Mouse (Mus musculus) limb, embryonic 14.5 days (tissue): ENCODE results near the gene Nutf2-ps1. TPM values are rescaled to one million over a fixed set of nuclear protein-coding genes. Genes with fewer than 3 reads are reported as not detected.

ENCODE experiments used
- ATAC-seq: fragments of 200-750 bp; cut with Nextera tagmentation; 2 replicates; pipeline ENCODE4 v1.8.0; 2017; ENCODE audit warnings: low read depth, moderate number of reproducible peaks, moderate TSS enrichment; ENCODE audit not compliant: low FRiP score
- DNase-seq: peaks from one replicate; pipeline ENCODE4 v3.0.0-alpha.2; 2015; ENCODE audit warnings: low spot score
- H3K27ac ChIP-seq: fragments of 300-500 bp; sonication (generic); replicated peaks from 2 replicates; pipeline ENCODE4 v1.5.1; 2014; ENCODE audit warnings: low read depth, mild to moderate bottlenecking, low read length, moderate library complexity, mixed read lengths
- H3K27me3 ChIP-seq: fragments of 300-500 bp; sonication (generic); 2 replicates; pipeline ENCODE4 v1.6.1; 2014; ENCODE audit warnings: low read length, mixed read lengths; ENCODE audit not compliant: control insufficient read depth, insufficient read depth
- H3K36me3 ChIP-seq: fragments of 300-500 bp; sonication (generic); 2 replicates; pipeline ENCODE4 v1.6.1; 2014; ENCODE audit warnings: mild to moderate bottlenecking, low read length, moderate library complexity, mixed read lengths; ENCODE audit not compliant: control insufficient read depth, insufficient read depth
- H3K4me1 ChIP-seq: fragments of 300-500 bp; sonication (generic); 2 replicates; pipeline ENCODE4 v1.6.1; 2014; ENCODE audit warnings: antibody characterized with exemption, low read length, mixed read lengths; ENCODE audit not compliant: control insufficient read depth, insufficient read depth
- H3K4me2 ChIP-seq: fragments of 300-500 bp; sonication (generic); replicated peaks from 2 replicates; pipeline ENCODE4 v1.6.1; 2014; ENCODE audit warnings: low read depth, mild to moderate bottlenecking, low read length, moderate library complexity; ENCODE audit not compliant: severe bottlenecking
- H3K4me3 ChIP-seq: fragments of 300-500 bp; sonication (generic); replicated peaks from 2 replicates; pipeline ENCODE4 v1.5.1; 2014; ENCODE audit warnings: low read length
- H3K9ac ChIP-seq: fragments of 300-500 bp; sonication (generic); 2 replicates; pipeline ENCODE4 v1.6.1; 2014; ENCODE audit warnings: mild to moderate bottlenecking, low read depth, low read length, moderate library complexity; ENCODE audit not compliant: severe bottlenecking
- H3K9me3 ChIP-seq: fragments of 300-500 bp; sonication (generic); 2 replicates; pipeline ENCODE4 v1.6.1; 2016; ENCODE audit warnings: low read length; ENCODE audit not compliant: control insufficient read depth
- POLR2A ChIP-seq: fragments of 200-500 bp; IDR thresholded peaks from 2 replicates; pipeline ENCODE4 v1.8.0; 2012; ENCODE audit warnings: inconsistent platforms, mild to moderate bottlenecking, moderate library complexity, borderline replicate concordance; ENCODE audit not compliant: insufficient read depth, insufficient read length; ENCODE audit errors: extremely low read depth
- WGBS: fragments of 180-500 bp; shearing (Covaris S2); extraction: QIAGEN DNeasy Blood & Tissue Kit; methylation state at CpG from one replicate; pipeline ENCODE4 v1.1.7; 2014; 5-methylcytosine and 5-hydroxymethylcytosine counted together
- polyA plus RNA-seq, 2 experiments: library from polyadenylated mRNA; depleted of rRNA in 1 of 2; stranded (reverse) in 1 of 2; unstranded in 1 of 2; fragments of >200 nt; fragmentation: Nextera tagmentation in 1 of 2; extraction: Ambion mirVana in 1 of 2; gene quantifications; 2 replicates each; pipeline versions ENCODE4 v1.2.1 to v1.2.3; 2012 to 2014

Nutf2-ps1 gene
- polyA plus RNA-seq, 2 experiments = 52.1 to 300 TPM

- Histone ChIP-seq H3K4me3 (peak overlapping the region; percentile 14), H3K4me1 (peaks cover 11% of the 10 kb centered on the region), H3K9ac (no peak overlapping the region), H3K27ac (no peak overlapping the region), H3K27me3 (no peaks in the 10 kb centered on the region), H3K9me3 (no peaks in the 10 kb centered on the region), H3K4me2 (peak overlapping the region; percentile 45), H3K36me3 (no peaks in the 10 kb centered on the region)
- no peak for TF ChIP-seq POLR2A
- 29% methylated on average over 6 of the region's 6 CpGs for WGBS
- DNase-seq (no peak), ATAC-seq (no peak)
Measured at GRCm38 (mm10) chr19:53556841-53557240, 32.0 kb downstream of the Nutf2-ps1 start.

GRCm38 (mm10) chr19:53554981-53555616 lies 33.8 kb downstream of the Nutf2-ps1 start:
- Histone ChIP-seq H3K4me3 (no peak overlapping the region), H3K9me3 (no peaks in the 10 kb centered on the region), H3K36me3 (no peaks in the 10 kb centered on the region), H3K4me1 (peaks cover 11% of the 10 kb centered on the region), H3K27ac (no peak overlapping the region), H3K27me3 (no peaks in the 10 kb centered on the region), H3K4me2 (no peak overlapping the region), H3K9ac (no peak overlapping the region)
- 74% methylated on average over 5 of the region's 5 CpGs for WGBS
- ATAC-seq (no peak), DNase-seq (no peak)
- no peak for TF ChIP-seq POLR2A

GRCm38 (mm10) chr19:53554402-53554801 lies 34.5 kb downstream of the Nutf2-ps1 start:
- Histone ChIP-seq H3K36me3 (no peaks in the 10 kb centered on the region), H3K27ac (no peak overlapping the region), H3K27me3 (no peaks in the 10 kb centered on the region), H3K9me3 (no peaks in the 10 kb centered on the region), H3K4me3 (no peak overlapping the region), H3K4me2 (no peak overlapping the region), H3K9ac (no peak overlapping the region), H3K4me1 (peaks cover 11% of the 10 kb centered on the region)
- 79% methylated on average over 11 of the region's 11 CpGs for WGBS
- ATAC-seq (no peak), DNase-seq (no peak)
- TF ChIP-seq POLR2A = no peak

- TF ChIP-seq POLR2A = no peak
- ATAC-seq = no peak
- Histone ChIP-seq H3K36me3 (no peaks in the 10 kb centered on the region), H3K4me2 (no peak overlapping the region), H3K4me3 (no peak overlapping the region), H3K9ac (0 out of 2 replicates have a peak overlapping the region, but pooled peaks have one; percentile 38), H3K27me3 (no peaks in the 10 kb centered on the region), H3K4me1 (peaks cover 11% of the 10 kb centered on the region), H3K9me3 (no peaks in the 10 kb centered on the region), H3K27ac (no peak overlapping the region)
- 48% methylated on average over 6 of the region's 6 CpGs for WGBS
- no peak for DNase-seq
Measured at GRCm38 (mm10) chr19:53552795-53553194, 36.1 kb downstream of the Nutf2-ps1 start.

GRCm38 (mm10) chr19:53552216-53552786 lies 36.6 kb downstream of the Nutf2-ps1 start:
- Histone ChIP-seq H3K36me3 (no peaks in the 10 kb centered on the region), H3K4me1 (peaks cover 6% of the 10 kb centered on the region), H3K4me2 (no peak overlapping the region), H3K9ac (no peak overlapping the region), H3K4me3 (no peak overlapping the region), H3K27me3 (no peaks in the 10 kb centered on the region), H3K27ac (no peak overlapping the region), H3K9me3 (no peaks in the 10 kb centered on the region)
- DNase-seq (no peak), ATAC-seq (no peak)
- no peak for TF ChIP-seq POLR2A
- 25% methylated on average over 10 of the region's 10 CpGs for WGBS
